Mouse (Mus musculus) right cerebral cortex, adult 2 months (tissue): ENCODE results near the gene Zc3h13.

Source experiments
- DNase-seq, 2 experiments: peaks; one replicate each; pipeline ENCODE4 v3.0.0; 2021 to 2022; ENCODE audit warnings: low spot score in 2 of 2

Gene Zc3h13

DNA sequence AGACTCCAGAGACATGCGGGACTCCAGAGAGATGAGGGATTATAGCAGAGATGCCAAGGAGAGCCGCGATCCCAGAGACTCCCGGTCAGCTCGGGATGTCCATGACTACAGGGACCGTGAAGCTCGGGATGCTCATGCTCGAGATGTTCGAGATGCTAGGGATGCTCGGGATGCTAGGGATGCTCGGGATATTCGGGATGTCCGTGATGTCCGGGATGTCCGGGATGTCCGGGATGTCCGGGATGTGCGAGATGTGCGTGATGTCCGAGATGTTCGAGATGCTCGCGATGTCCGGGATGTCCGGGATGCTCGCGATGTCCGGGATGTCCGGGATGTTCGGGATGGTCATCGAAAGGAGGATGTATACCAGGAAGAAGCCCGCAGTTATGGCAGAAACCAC, 39.2 kb downstream of the Zc3h13 start:
- DNase-seq = no peak

DNA sequence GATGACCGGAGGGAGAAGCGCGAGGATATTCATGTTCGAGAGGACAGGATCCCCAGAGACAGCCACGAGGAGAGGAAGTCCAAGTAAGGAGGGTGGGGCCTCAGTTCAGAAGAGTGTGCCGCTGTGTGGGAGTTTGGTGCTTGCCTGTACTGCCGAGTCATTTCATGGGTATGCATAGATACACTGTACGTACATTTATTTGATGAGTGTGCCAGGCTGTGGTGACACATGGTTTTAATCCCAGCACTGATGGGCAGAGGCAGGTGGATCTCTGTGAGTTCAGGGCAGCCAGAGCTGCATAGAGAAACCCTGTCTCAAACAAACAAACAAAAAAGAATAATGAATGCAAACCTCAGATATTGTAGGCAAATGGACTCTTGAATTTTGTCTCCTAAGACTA, 43.9 kb downstream of the Zc3h13 start:
- no peak for DNase-seq

DNA sequence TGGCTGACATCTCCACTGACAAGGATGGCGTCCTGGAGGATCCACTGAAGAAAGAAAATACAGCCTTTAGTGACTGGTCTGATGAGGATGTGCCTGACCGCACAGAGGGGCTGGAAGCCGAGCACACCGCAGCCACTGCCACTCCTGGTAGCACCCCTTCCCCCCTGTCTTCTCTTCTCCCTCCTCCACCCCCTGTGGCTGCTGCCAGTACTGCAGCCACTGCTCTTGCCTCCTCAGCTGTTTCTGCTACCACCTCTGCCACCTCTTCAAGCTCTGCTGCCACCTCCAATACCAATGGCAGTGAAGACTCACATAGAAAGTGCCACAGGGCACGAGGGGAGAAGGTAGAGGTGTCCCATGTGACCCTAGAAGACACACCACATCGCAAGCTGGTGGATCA, 46.4 kb downstream of the Zc3h13 start:
- no peak for DNase-seq

DNA sequence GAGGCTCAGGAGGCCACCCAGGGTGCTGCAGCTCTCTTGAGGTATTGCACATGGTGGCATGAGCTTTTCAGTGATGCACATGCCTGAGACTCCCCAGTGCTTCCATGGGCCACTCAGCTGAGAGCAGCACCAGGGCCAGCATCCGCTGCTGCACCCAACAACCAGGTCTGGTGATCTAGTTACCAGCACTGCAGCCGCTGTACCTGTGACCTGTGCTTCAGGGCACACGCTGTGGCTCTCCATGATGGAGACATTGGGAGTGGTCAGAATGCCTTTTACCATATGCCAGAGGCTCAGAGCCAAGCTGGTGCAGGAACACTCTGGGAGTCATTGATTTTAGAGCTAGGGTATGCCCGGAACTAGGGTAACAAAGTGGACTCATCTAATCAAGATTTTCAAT, 50.1 kb downstream of the Zc3h13 start:
- no peak for DNase-seq

DNA sequence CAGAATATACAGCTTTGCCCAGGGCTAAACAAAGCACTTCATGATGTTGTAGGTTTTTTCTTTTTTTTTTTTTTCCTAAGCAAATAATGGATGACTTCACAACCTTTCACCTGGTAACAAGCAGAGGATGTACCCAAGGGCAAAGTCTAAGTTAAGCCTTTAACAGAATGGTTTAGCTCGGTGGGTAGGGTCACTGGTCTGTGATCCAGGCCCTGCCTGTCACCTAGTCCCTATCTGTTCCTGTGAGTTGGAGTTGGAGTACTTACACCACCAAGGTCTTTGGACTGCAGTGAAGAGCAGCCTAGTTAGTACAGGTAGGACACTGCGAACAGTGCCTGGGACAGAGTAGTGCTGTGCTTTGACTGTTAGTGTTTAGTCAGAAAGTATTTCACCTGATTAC, 53.7 kb downstream of the Zc3h13 start:
- DNase-seq = no peak

DNA sequence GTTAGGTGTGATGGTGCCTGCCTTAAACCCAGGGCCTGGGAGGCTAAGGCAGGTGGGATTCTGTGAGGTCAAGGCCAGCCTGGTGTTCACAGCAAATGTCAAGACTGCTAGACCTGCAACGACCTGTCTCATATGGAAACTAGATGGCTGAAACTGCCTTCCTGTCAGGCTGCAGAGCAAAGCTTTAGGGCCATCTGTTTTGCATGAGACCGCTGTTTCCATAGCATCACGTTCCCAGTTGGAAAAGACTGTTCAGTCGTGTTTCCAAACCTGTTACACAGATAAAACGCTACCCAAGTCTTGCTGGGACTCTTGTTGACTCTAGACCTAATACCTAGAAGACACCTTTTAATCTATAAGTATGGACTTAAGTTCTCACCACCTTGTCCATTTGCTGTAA, 61.9 kb downstream of the Zc3h13 start:
- no peak for DNase-seq

DNA sequence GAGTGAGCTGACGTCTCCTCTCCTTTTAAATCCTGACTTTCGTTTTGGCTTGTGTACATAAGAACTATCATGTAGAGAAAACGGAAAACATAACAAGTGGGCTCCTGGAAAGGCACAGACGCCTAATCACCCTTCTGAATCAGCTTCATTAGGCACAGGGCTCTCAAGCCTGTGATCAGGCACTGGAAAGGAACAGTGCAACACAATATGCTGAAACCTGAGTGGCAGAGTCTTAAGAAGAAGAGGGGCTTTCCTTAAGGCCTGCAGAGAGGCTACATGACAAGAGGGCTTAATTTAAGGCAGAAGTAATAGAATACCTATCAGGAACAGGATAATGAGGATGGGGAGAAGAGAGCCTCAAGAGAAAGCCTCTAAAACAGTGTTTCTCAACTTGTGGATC, 67.5 kb downstream of the Zc3h13 start:
- no peak for DNase-seq

DNA sequence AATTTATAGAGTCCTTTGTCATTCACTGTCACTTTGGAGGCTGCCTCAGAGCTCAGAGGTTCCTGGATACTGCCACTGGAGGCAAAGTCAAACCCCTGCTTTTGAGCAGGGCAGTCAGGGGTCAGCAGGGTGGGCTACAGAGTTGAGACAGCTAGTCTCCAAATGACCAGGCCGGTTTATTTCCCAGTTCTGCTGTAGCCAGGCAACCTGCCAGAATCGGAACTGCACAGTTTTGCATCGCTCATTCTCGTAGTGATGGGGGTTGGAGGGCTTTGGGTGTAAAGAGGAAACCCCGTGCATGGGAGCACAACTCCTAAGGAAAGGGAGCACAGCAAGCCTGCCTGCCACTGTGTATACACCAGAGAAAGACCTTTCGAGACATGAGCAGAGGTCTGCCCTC, 79.1 kb downstream of the Zc3h13 start:
- DNase-seq = no peak

DNA sequence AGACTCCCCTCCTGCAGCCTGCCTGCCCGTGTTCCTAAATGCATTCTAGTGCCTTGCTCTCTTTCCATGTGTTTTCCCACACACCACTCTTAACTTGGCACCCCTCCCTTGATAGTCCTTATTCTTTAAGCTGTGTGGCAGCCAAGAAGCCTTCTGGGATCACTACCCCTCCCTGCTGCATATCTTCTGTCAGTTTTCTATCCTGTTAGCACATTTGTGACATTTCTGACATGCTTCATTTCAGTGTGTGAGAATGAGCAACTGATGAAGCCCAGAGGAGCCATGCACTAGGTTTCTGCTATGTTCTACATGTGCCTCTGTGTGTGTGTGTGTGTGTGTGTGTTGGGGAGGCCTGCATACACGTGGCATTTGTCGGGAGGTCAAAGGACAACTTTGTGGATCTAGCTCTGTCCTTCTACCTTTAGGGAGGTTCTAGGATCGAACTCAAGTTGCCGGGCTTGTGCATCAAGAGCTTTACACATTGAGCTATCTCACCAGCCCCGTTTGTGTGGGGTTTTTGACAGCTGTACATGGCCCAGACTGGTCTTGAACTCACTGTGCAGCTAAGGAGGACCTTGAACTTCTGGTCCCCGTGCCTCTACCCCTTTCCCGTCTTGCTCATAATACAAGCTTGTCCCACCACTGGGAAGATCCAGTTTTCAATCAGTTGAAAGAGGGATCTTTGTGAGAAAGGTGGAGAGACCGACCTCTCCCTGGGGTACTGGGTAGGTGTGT, 81.3 kb downstream of the Zc3h13 start:
- no peak for DNase-seq

DNA sequence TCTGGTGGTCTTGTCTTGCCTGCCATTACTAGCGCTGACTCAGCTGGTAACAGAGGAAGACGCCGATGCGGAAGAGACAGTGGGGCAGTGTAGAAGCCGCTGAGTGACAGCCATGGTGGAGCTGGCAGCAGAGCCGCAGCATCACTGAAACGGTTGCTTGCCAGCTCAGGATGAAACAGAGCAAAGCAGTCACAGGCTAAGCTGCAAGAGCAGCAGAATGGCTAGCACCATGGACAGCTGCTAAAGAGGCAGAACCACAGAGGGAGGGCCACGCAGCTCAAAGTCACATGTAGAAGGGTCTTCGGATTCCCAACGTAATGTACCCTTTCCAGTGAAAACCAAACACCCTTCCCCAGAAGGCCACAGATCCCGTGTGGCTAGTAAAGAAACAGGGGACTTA, 82.6 kb downstream of the Zc3h13 start:
- DNase-seq = no peak

DNA sequence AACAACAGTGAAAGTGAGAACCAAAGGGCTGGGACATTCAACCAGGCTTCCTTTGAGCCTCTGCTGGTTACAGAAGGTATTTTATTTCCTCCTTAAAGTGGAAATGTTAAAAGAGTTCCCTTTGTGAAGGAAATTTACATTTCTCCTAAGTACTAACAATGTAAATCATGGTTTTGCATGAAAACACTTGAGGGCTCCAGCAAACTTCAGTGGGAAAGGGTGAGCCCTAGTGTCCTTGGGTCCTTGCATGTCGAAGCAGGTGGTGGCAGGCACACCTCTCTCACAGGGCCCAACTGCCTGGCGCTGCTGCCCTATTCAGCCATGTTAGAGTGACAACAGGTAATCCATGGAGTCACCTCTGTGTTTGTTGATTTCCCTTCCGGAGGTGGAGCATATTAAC, 83.3 kb downstream of the Zc3h13 start:
- DNase-seq = no peak

DNA sequence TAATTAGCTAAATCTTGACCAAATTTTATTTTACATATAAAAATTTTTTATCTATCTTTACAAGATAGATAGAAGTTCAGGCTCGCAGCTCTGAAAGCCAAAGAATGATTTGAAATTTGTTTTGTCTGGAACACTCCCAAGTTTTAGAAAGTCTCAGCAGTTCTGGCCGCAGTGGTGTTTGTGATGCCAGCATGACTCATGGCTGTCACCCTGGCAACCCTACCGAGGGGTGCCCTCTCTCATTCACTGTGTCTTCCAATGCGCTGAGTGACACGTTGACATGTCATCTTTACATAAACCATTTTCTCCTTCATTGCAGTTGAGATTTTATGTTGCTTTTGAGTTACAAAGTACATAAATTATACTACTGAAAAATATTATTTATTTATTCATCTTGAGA, 85.7 kb downstream of the Zc3h13 start:
- peak; percentile 17 to 18 for DNase-seq

DNA sequence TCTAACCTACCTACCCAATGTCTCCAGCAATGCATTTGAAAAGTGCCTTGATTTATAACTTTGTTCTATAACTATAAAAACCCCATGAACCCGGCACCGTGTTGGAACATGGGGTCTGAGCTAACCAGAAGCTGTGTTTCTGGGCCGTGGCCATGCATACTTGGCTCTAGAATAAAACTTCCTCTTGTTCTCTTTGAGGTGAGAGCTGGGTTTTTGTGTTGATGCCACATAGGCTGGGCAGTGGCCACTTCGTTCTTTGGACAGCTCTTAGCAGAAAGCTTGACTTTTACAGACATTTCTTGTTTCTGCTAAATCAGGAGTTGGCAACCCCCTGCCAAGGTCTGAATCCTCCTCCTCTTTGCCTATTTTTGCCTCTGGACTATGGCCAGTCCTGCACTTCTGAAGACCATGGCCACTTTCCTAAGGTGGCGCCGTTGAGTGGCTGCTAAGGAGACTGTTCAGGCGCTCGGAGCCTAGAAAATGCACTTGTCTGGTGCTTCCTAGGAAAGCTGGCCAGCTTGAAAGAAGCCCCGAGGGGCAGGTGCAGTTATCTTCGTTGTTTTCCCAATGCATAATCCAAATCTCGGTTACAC, 90.9 kb downstream of the Zc3h13 start:
- DNase-seq = peak; percentile 39 to 40

DNA sequence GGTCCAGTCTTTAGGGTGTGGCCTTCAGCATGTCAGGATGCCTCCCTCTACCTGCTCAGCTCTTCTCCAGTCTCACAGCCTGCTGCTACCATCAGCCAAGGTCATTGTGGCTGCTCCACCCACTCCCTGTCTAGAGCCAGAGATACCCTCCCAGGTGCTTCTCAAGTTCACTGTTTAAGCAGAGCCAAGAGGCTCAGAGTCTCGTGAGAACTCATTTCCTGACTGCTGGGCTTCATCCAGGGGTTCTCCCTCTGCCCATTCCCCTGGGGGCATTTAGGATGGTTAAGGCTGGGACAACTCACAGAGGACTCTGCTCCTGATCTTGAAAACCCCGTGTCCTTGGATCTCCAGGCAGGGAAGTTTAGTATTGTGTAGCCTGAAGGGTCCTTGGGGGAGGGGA, 92.1 kb downstream of the Zc3h13 start:
- DNase-seq = no peak

DNA sequence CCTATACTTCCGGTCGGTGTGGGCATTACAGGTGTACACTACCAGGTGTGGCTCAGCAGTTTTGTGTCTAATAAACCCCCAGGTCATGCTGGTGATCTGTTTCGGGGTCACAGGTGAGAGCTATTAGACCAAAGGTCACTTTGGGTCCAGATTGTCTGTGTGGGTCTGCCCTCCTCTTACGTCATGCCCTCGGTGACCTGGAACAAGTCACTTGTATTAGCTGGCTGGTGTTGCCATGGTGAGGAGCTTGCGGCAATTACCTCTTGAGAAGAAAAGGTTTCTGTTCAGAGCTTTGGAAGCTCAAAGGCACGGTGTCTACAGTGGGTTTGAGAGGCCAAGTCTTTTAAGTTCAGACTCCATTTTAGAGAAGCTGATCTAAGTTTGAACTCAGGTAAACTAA, 93.4 kb downstream of the Zc3h13 start:
- DNase-seq = no peak
